Mouse (Mus musculus) ES-E14 (cell line): ENCODE results near the gene Padi2. TPM values are rescaled to one million over a fixed set of nuclear protein-coding genes. Genes with fewer than 3 reads are reported as not detected.

Experiments
- DNase-seq: peaks from one replicate; pipeline ENCODE4 v3.0.0-alpha.2; 2013; ENCODE audit warnings: low read depth, low spot score
- H3K27ac ChIP-seq: 2 replicates; pipeline ENCODE4 v1.5.1; 2012; ENCODE audit warnings: low read depth, mild to moderate bottlenecking, low read length, moderate library complexity, mixed read lengths; ENCODE audit not compliant: poor library complexity, insufficient read depth, severe bottlenecking
- H3K36me3 ChIP-seq: 2 replicates; pipeline ENCODE4 v1.6.1; 2012; ENCODE audit warnings: mild to moderate bottlenecking, low read length, moderate library complexity, mixed read lengths; ENCODE audit not compliant: control insufficient read depth, poor library complexity, insufficient read depth, severe bottlenecking
- H3K4me1 ChIP-seq, 2 experiments: fragments of 150-350 bp in 1 of 2; sonication (generic) in 1 of 2; 2 replicates each; pipeline ENCODE4 v1.6.1; 2012; ENCODE audit warnings: low read length in 2 of 2, mild to moderate bottlenecking in 1 of 2, mixed read lengths in 1 of 2; ENCODE audit not compliant: control insufficient read depth in 2 of 2, insufficient read depth in 2 of 2, poor library complexity in 1 of 2
- H3K4me3 ChIP-seq, 2 experiments: fragments of 150-350 bp in 1 of 2; sonication (generic) in 1 of 2; 2 replicates each; pipeline ENCODE4 v1.5.1; 2012; ENCODE audit warnings: low read length in 2 of 2, low read depth in 1 of 2, mild to moderate bottlenecking in 1 of 2, mixed read lengths in 1 of 2; ENCODE audit not compliant: insufficient read depth in 1 of 2, poor library complexity in 1 of 2, severe bottlenecking in 1 of 2
- H3K9ac ChIP-seq: 2 replicates; pipeline ENCODE4 v1.6.1; 2012; ENCODE audit warnings: low read depth, mild to moderate bottlenecking, low read length, mixed read lengths; ENCODE audit not compliant: poor library complexity, insufficient read depth, severe bottlenecking
- H3K9me3 ChIP-seq: fragments of 150-350 bp; sonication (generic); 2 replicates; pipeline ENCODE4 v1.6.1; 2012; ENCODE audit warnings: low read depth, mild to moderate bottlenecking, low read length; ENCODE audit not compliant: control insufficient read depth, insufficient read depth
- CHD2 ChIP-seq: IDR thresholded peaks from 2 replicates; pipeline ENCODE4 v1.6.1; 2014; ENCODE audit warnings: mild to moderate bottlenecking, low read depth, low read length, inconsistent platforms
- HCFC1 ChIP-seq: IDR thresholded peaks from 2 replicates; pipeline ENCODE4 v1.6.1; 2012; ENCODE audit warnings: low read length, inconsistent platforms, borderline replicate concordance; ENCODE audit not compliant: insufficient read depth
- MAFK ChIP-seq: IDR thresholded peaks from 2 replicates; pipeline ENCODE4 v1.6.1; 2014; ENCODE audit warnings: mild to moderate bottlenecking, low read depth, low read length, inconsistent platforms; ENCODE audit not compliant: insufficient read depth
- ZC3H11A ChIP-seq: IDR thresholded peaks from 2 replicates; pipeline ENCODE4 v1.6.1; 2012; ENCODE audit warnings: low read depth, mild to moderate bottlenecking, inconsistent platforms, low read length, borderline replicate concordance
- ZNF384 ChIP-seq: IDR thresholded peaks from 2 replicates; pipeline ENCODE4 v1.6.1; 2012; ENCODE audit warnings: low read depth, low read length, inconsistent platforms
- in situ Hi-C, 2 experiments: fragments of 600-800 bp; cut with MboI; formaldehyde crosslinking; loops; one replicate each; pipeline ENCODE4 v1.15.1; 2025; ENCODE audit warnings: low sequenced_read_pairs in 2 of 2, inconsistent platforms in 1 of 2; ENCODE audit not compliant: unreplicated experiment in 2 of 2
- total RNA-seq: library from RNA; depleted of rRNA; stranded (reverse); fragments of 300-350 nt; gene quantifications from 2 replicates; pipeline ENCODE4 v1.2.3, GENCODE M21; 2012

Padi2 gene
- total RNA-seq, 1 experiment = 0.94 TPM

- H3K27ac ChIP-seq = no peak overlapping the region
- TF ChIP-seq HCFC1 = no peak
- TF ChIP-seq CHD2 = no peak
- no peak for TF ChIP-seq MAFK
- no peak for TF ChIP-seq ZC3H11A
- no peak for TF ChIP-seq ZNF384
- H3K4me1 ChIP-seq = no peaks in the 10 kb centered on the region
- in situ Hi-C loops = no loop called here
- H3K36me3 ChIP-seq = no peaks in the 10 kb centered on the region
- no peak for DNase-seq
- no peak overlapping the region for H3K4me3 ChIP-seq
- no peaks in the 10 kb centered on the region for H3K9me3 ChIP-seq
- no peak overlapping the region for H3K9ac ChIP-seq
Measured at GRCm38 (mm10) chr4:140891525-140892162, 14.5 kb upstream of the Padi2 start.

GRCm38 (mm10) chr4:140892163-140892530, 14.0 kb upstream of the Padi2 start:
- in situ Hi-C loops = no loop called here

DNA sequence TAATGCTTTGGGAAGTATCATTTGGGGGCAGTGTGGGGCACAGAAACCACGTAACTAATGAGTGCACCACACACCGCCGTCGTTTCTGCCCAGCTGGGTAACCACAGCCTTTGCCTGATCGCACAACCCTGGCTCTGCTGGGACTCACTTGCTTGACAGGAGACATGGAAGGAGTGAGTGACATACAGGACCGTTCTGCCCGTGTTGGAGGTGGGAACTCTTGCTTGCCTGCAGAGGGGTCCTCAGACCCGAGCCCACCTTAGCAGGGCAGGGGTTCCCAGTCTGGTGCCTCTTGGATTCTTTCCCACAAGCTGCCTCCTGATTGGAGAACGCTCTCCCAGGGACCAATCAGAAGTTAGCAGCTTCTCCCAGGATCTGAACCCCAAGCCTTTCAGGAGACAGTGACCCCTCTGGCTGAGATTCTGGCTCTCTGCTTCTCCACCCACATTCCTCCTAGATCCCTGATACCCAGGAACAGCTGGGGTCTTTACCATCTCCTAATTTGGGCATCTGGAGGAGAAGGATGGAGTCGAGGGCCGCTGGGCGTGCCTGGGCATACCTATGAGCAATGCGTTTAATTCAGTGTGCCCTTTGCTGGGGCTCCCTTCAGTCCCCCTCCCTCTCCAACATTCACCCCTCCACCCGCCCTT, 1.2 kb upstream of the Padi2 start:
- peak overlapping the region in 1 of 2 experiments; percentile 73; a peak in 2 of 4 replicates for H3K4me3 ChIP-seq
- peaks cover 0 to 10% of the 10 kb centered on the region in 2 experiments; a peak in 2 of 4 replicates for H3K4me1 ChIP-seq
- DNase-seq = no peak
- no peak for TF ChIP-seq HCFC1
- no peak for TF ChIP-seq ZNF384
- no peak for TF ChIP-seq MAFK
- TF ChIP-seq ZC3H11A = no peak
- no peak for TF ChIP-seq CHD2
- no peak overlapping the region for H3K27ac ChIP-seq
- H3K9ac ChIP-seq = no peak overlapping the region
- in situ Hi-C loops = loop anchor here in 1 of 2 experiments (5.0 kb wide), 1 partner anchor 113 kb away; no protein-coding TSS in a partner anchor
- no peaks in the 10 kb centered on the region for H3K9me3 ChIP-seq
- no peaks in the 10 kb centered on the region for H3K36me3 ChIP-seq

More at GRCm38 (mm10) chr4:140892163-140892530, 14.0 kb upstream of the Padi2 start:
- H3K27ac ChIP-seq = no peak overlapping the region
- H3K4me3 ChIP-seq = no peak overlapping the region
- no peaks in the 10 kb centered on the region for H3K36me3 ChIP-seq
- no peaks in the 10 kb centered on the region for H3K9me3 ChIP-seq
- no peak for DNase-seq
- TF ChIP-seq CHD2 = no peak
- no peak for TF ChIP-seq MAFK
- TF ChIP-seq ZNF384 = no peak
- TF ChIP-seq ZC3H11A = no peak
- TF ChIP-seq HCFC1 = no peak
- H3K9ac ChIP-seq = no peak overlapping the region
- no peaks in the 10 kb centered on the region for H3K4me1 ChIP-seq

DNA sequence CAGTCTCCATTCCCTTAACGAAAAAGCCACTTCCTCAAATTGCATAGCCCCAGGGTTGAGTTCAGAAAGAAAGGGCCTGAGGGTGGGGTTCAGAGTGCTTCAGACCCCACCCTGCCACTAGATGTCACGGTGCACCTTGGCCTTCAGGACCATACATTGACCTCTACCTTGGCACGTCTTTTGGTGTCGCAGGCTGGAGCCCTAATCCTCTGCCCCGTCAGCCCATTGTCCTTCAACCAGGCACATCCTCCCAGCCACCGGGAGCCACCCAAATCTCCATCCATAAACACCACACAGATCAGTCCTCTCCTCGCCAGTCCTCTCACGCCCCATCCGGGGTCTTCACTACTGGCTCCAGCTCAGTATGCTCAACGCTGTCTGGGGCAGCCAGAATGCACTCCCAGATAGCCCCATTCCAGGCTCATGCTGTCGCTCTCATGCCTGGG, 695 bp upstream of the Padi2 start:
- DNase-seq = no peak
- TF ChIP-seq ZNF384 (no peak), CHD2 (no peak), HCFC1 (no peak), ZC3H11A (no peak), MAFK (no peak)
- Histone ChIP-seq H3K27ac (no peak overlapping the region), H3K9ac (no peak overlapping the region), H3K9me3 (no peaks in the 10 kb centered on the region), H3K36me3 (no peaks in the 10 kb centered on the region), H3K4me1 (peaks cover 0 to 10% of the 10 kb centered on the region in 2 experiments; a peak in 2 of 4 replicates), H3K4me3 (peak overlapping the region; percentile 26 to 73; a peak in 3 of 4 replicates)
- in situ Hi-C loops = no loop called here
